Mouse (Mus musculus) 3T3-L1 (cell line): ENCODE measurements around the gene Aifm2.

Experiments
- DNase-seq: peaks from one replicate; pipeline ENCODE4 v3.0.0-alpha.2; 2015; ENCODE audit warnings: low read depth, low spot score

Gene Aifm2

GRCm38 (mm10) chr10:61714771-61715461 is at the start of gene Aifm2:
TSS of gene Aifm2 (plus strand) at chr10:61715263.
- peak; percentile 83 for DNase-seq

DNA sequence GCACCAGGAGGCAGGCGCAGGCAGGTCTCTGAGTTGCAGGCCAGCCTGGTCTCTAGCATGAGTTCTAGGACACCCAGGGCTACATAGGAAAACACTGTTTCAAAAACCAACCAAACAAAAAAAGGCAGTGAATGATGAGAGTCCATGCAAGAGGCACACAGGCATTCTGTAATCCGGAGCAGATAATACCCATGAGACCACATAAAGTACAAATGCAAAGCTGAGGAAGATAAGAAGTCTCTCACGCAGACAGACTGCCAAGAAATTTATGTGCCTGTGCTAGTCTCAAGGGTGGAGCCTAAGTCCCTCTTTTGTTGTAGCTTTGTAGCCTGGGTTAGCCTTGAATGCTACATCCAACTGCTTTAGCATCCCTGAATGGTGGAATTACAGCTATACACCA is 49.4 kb upstream of the Aifm2 start:
- no peak for DNase-seq

- no peak for DNase-seq
Measured at GRCm38 (mm10) chr10:61669289-61669688, 45.8 kb upstream of the Aifm2 start.

- DNase-seq, result peak; percentile 88
Measured at GRCm38 (mm10) chr10:61669896-61670295, 45.2 kb upstream of the Aifm2 start.

DNA sequence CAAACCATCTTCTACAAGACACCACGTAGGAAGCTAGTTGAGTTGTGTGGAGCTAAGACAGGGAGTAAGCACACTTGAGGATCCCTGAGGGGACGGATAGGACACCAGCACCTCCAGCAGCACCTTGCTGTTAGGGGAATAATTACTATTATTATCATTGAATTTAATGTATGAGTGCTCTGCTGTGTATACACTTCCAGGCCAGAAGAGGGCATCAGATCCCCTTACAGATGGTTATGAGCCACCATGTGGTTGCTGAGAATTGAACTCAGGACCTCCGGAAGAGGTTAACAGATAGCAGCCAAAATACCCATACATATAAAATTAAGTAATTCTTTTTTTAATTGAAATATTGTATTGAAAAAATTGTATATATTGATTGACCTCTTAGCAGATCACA is 44.3 kb upstream of the Aifm2 start:
- DNase-seq, result no peak

DNA sequence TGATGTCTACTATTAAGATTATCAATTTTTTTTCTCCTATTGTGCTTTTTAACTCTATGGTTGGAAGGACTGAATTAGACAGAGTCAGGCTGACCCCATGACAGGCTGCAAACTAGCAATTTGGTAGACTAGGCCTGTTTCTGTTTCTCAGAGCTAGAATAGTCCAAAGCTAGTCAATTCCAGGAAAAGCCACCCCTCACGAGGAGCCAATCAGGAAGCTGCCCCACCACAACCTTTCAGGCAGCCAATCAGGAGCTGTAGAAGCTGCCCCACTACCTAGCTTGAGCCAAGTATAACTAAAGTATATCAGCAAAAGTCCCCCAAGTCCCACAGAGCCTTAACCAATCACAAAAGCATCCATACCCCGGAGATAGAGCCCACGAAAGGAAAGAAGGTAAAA is 39.1 kb upstream of the Aifm2 start:
- no peak for DNase-seq

DNA sequence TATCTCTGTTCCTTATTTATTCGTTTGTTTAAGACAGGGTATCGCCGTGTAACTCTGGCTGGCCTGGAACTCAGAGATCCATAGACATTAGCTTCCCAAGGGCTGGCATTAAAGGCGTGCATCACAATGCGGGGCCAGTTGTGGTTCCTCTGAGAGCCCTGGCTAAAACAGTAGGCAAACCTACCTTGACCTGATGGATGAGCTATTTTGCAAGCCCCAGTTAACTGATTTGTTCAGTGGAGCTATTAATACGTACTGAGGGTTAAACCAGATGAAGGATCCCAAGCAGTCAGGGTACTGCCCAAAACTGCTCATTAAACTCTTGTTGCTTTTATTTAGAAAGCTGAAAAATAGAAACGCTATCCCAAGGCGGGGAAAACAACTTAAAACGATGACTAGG is 35.5 kb upstream of the Aifm2 start:
- DNase-seq, result no peak

DNA sequence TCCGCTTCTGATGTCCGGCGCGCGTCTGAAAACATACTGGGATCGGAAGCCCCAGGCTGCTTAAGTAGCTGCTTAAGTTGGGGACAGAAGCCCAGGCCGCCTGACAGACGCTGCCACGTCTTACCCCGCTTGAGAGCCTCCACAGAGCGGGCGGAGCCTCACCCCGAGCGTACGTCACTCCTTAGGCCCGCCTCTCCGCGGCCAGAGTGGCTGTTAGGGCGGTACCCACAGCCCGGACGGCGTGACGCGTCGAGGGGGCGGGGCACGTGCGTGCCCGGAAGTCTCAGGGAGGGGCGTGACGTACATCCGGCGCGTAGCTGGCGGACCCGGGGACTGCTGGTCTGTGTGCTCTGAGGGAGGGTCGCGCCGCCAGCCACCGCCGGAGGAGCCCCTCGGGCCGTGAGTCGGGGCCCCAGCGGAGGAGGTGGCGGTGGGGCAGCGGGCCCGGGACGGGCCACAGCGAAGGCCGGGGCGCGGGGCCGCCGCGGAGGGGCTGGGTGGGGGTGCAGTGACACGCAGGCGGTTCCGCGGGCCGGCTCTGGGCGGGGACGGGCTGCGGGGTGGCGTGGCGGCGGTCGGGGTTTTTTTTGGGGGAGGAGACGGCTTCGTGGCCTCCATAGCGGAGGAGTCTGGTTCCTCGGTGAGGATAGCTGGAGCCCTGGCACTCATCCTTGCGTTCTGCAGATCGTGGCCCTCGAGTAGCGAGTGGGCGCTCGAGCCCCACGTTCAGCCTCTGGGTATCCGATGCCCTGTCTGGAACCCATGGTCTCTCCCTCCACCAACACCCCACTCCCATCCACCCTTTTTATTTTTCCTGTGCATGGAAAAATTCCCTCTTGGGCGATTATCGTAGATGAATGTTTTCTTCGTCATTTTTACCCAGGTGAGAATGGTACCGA is 34.8 kb upstream of the Aifm2 start, which contains the start of gene Sar1a:
Sar1a (plus strand) TSS at position 285 of the 899 bp plus-strand sequence.
- peak; percentile 95 for DNase-seq

- no peak for DNase-seq
Measured at GRCm38 (mm10) chr10:61689405-61689804, 25.7 kb upstream of the Aifm2 start.

DNA sequence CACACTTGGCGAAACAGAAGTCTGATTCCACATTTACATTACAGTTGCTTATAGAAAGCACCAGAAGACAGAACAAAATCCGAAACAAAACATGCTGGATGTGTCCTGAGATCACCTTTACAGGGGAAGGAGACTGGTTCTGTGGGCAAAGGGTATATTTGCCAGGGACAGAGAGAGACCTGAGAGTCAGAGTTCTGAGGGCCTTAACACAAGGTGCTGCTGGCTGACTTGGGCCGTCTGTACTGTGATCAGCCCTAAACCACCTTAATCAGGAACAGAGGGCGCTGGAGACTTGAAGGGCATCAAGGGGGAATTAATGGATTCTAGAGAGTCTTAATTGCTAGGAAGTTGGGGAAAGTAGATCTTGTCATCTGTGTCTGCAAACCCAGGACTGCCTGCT is 21.5 kb upstream of the Aifm2 start:
- DNase-seq, result no peak

DNA sequence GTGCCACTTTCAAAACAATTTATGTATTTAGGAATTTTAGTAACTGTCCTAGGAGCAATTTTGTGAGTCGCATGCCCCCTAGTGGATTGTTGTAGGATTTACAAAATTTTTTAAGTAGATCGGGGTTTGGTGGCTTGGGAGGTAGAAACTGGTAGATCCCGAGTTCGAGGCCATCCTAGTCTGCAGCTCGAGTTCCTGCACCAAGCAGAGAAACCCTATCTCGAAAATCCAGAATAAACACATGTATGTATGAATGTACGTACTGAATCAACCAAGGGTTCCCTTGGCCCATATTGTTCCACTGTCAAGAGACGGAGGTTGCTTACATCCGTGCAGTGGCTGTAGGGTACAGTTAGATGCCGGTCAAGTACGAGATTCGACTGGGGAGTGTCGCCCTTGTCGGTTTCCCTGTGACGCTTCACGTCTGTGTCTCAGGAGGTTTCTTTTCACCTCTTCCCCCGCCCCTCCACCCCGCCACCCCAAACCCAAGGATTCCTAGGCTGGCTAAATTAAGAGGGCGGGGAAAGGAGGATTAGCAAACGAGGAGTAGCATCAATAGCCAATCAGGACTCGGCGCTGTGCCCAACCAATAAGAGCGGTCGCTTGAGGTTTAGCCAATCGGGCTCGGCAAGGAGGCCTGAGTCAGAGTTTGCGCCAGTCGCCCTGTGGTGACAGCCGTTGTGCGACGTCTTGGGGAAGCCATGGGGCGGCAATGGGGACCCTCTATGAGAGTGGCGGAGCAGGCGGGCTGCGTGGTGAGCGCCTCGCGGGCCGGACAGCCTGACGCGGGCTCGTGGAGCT is 20.0 kb upstream of the Aifm2 start, which contains the start of gene Tysnd1:
Tysnd1 (plus strand) TSS at position 645 of the 801 bp plus-strand sequence.
- DNase-seq, result peak; percentile 99

- DNase-seq, result no peak
Measured at GRCm38 (mm10) chr10:61695703-61696559, 19.1 kb upstream of the Aifm2 start.

DNA sequence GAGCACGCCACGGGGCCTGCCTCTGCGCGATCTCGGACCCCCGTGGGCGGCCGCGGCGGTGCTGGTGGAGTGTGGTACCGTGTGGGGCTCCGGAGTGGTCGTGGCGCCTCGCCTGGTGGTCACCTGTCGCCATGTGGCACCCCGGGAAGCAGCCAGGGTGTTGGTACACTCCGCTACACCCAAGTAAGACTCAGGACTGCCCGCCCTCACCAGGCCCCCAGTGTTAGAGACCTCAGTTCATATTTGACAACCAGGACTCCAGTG is 18.6 kb upstream of the Aifm2 start:
- no peak for DNase-seq

DNA sequence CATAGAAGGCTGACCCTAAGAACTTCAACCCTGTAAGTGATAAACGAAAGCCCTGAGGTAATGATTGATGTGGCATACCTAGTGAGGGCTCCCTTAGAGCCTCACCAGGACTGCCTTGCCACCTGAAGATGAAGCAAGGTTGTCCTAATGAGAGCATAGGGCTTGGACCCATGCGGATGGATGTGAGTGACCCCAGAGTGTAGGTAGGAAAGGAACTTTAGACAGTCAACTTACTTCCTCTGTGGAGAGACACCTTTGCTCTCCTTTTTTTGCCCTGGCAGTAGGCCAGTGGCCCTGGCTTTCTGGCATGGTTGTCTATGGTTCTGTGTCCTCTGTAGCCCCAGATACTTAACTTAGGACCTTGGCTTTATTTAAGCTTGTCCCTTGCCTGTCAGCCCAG is 18.0 kb upstream of the Aifm2 start:
- DNase-seq, result no peak

DNA sequence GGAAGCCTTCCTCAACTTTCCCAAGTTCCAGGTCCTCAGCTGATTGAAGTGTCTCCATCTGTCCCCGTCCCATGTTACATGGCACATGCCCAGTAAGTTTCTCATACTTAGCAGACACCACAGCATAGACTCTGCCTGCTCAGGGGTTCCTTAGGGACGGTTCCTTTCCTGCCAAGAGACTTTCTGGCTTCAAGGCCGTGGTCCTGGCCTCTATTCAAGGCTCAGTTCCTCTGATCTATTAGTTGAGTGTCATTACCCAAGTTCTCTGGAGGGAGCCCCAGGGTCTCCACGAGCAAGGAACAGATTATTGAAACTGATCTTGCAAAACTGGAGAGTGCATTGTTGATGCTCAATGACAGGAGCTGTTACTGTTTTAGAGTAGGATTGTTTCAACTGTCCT is 10.4 kb upstream of the Aifm2 start:
- DNase-seq, result no peak

DNA sequence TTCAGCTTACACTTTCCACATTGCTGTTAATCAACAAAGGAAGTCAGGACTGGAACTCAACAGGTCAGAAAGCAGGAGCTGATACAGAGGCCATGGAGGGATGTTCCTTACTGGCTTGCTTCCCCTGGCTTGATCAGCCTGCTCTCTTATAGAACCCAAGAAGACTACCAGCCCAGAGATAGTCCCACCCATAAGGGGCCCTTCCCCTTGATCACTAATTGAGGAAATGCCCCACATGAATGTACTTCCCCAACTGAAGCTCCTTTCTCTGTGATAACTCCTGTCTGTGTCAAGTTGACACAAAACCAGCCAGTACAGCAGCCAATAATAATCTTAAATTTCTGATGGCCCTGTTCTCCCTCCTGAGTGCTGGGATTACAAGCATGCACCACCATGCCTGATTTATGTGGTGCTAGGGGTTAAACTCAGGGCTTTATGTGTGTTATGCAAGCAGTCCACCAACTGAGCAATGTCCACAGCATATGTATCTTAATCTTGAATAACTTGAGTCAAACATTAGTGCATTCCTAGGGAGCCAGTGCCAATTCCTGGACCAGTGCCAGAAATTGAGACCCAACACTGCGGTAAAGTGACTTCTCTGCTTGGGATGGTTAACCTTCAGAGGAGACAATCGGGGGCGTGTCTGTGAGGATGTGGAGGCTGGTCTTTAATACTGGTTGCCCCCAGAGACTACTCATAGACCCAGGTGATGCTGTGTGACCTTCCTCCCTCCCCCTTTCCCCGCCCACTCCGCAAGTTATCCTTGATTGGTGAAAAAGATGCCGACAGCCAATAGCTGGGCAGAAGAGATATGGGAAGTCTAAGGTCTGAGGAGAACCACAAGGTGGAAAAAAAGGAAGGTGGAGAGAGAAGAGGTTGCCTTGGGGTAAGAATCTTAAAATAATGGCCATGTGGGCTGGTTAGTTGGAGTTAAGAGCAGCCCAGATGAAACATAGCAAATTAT is 8.4 kb upstream of the Aifm2 start:
- DNase-seq, result no peak

DNA sequence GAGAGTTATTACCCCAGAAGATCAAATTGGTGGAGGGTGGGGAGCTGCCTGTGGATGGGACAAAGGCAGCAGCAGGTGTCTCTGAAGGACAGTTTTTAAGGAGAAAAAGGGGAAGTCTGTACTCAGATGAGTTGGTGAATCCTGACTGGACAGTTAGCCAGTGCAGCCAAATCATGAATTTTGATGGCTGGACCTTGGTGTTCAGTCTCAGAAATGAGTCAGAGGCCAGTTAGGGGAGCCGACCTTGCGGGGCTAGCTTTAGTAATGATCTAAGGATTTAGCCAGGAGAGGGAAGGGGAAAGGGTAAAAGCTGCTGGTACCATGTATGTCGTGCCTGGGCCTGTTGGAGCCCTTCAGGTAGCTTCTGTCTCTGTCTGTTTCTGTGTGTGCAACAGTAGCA is 1.5 kb upstream of the Aifm2 start:
- DNase-seq, result no peak

DNA sequence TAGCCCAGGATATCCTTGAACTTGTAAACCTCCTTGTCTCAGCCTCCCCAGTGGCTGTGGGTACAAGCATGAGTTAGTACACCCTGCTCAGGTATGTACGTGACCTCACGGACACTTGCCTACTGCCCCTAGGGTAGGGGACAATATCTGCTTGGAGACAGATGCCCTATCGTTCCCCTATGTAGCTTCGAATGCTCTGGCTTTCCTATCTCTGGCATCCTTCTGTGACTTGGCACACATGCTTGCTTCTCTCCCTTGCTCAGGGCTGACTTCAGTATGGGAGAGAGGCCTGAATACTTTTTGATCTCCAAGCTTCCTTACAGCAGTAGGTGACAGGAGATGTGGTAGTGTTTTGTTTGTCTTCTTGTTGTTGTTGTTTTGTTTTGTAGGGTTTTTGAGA is 917 bp upstream of the Aifm2 start:
- no peak for DNase-seq

DNA sequence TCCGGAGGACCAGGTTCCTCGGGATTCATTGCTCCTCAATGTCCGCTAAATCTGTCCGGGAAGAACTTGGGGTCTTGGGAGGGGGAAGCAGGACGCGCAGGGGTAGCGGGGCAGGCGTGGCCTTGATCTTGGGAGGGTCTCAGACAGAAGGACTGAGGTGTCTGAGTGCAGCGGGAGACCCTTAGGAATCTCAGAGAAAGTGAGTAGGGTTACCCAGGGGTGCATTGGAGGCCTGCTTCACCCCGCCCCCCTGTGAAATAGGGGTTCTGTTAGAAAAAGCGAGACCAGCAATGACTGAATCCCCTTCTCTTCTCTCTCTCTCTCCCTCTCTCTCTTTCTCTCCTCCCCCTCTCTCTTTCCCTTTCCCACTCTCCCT is 387 bp downstream of the Aifm2 start:
- DNase-seq, result no peak
